Mouse (Mus musculus): Measurements from ENCODE around the gene Rasgef1b. TPM values are rescaled to one million over a fixed set of nuclear protein-coding genes. Genes with fewer than 3 reads are reported as not detected.
"Not testable (repeated sequence)": the region's sequence is repeated elsewhere in the genome, so short reads cannot be mapped to it uniquely, and the experiment has no call there.

Gene Rasgef1b
- polyA plus RNA-seq, 1 experiment: 1.00 TPM

GRCm38 (mm10) chr5:99227361-99227760 lies 501.5 kb downstream of the Rasgef1b start:
- no peak for TF ChIP-seq POLR2A (IDR thresholded peaks at IDR 0.05; ENCODE audit: borderline replicate concordance, control insufficient read depth, low read depth, low read length)
- no peak for TF ChIP-seq CTCF (IDR thresholded peaks at IDR 0.05; ENCODE audit: control insufficient read depth, insufficient read depth, low read length)
- WGBS: 83% methylated on average over 4 of the region's 4 CpGs
- H3K4me3 ChIP-seq (replicated peaks; ENCODE audit: control insufficient read depth, low read depth, low read length): no peak overlapping the region
- H3K4me1 ChIP-seq (ENCODE audit: control insufficient read depth, insufficient read depth, low read length): no peaks in the 10 kb centered on the region
- no peak overlapping the region for H3K27ac ChIP-seq (ENCODE audit: control insufficient read depth, insufficient read depth, low read depth, low read length, poor library complexity)

GRCm38 (mm10) chr5:99224571-99225011 lies 504.3 kb downstream of the Rasgef1b start:
- Histone ChIP-seq H3K4me3 (replicated peaks; ENCODE audit: control insufficient read depth, low read depth, low read length) (no peak overlapping the region), H3K4me1 (ENCODE audit: control insufficient read depth, insufficient read depth, low read length) (no peaks in the 10 kb centered on the region), H3K27ac (ENCODE audit: control insufficient read depth, insufficient read depth, low read depth, low read length, poor library complexity) (no peak overlapping the region)
- TF ChIP-seq POLR2A (IDR thresholded peaks at IDR 0.05; ENCODE audit: borderline replicate concordance, control insufficient read depth, low read depth, low read length): no peak
- no peak for TF ChIP-seq CTCF (IDR thresholded peaks at IDR 0.05; ENCODE audit: control insufficient read depth, insufficient read depth, low read length)
- WGBS: 80% methylated on average over 5 of the region's 5 CpGs

GRCm38 (mm10) chr5:99223869-99224498 lies 504.9 kb downstream of the Rasgef1b start:
- no peak overlapping the region for H3K4me3 ChIP-seq (replicated peaks; ENCODE audit: control insufficient read depth, low read depth, low read length)
- H3K27ac ChIP-seq (ENCODE audit: control insufficient read depth, insufficient read depth, low read depth, low read length, poor library complexity): no peak overlapping the region
- H3K4me1 ChIP-seq (ENCODE audit: control insufficient read depth, insufficient read depth, low read length): no peaks in the 10 kb centered on the region
- 80% methylated on average over 15 of the region's 15 CpGs for WGBS
- no peak for TF ChIP-seq CTCF (IDR thresholded peaks at IDR 0.05; ENCODE audit: control insufficient read depth, insufficient read depth, low read length)
- no peak for TF ChIP-seq POLR2A (IDR thresholded peaks at IDR 0.05; ENCODE audit: borderline replicate concordance, control insufficient read depth, low read depth, low read length)

- Histone ChIP-seq H3K27ac (ENCODE audit: control insufficient read depth, insufficient read depth, low read depth, low read length, poor library complexity) (no peak overlapping the region), H3K4me3 (replicated peaks; ENCODE audit: control insufficient read depth, low read depth, low read length) (no peak overlapping the region), H3K4me1 (ENCODE audit: control insufficient read depth, insufficient read depth, low read length) (no peaks in the 10 kb centered on the region; the same call in 1 of the 2 replicates)
- TF ChIP-seq POLR2A (IDR thresholded peaks at IDR 0.05; ENCODE audit: borderline replicate concordance, control insufficient read depth, low read depth, low read length) (no peak), CTCF (IDR thresholded peaks at IDR 0.05; ENCODE audit: control insufficient read depth, insufficient read depth, low read length) (no peak)
- WGBS: 92% methylated on average over 5 of the region's 5 CpGs
Observed at GRCm38 (mm10) chr5:99218385-99218784, 510.5 kb downstream of the Rasgef1b start.

GRCm38 (mm10) chr5:99216588-99217152 lies 512.2 kb downstream of the Rasgef1b start:
- not testable (repeated sequence) for H3K4me1 ChIP-seq (ENCODE audit: control insufficient read depth, insufficient read depth, low read length); H3K27ac ChIP-seq (ENCODE audit: control insufficient read depth, insufficient read depth, low read depth, low read length, poor library complexity); H3K4me3 ChIP-seq (replicated peaks; ENCODE audit: control insufficient read depth, low read depth, low read length)
- 96% methylated on average over 1 of the region's 1 CpGs for whole genome bisulfite sequencing

GRCm38 (mm10) chr5:99215207-99216157 lies 513.4 kb downstream of the Rasgef1b start:
- TF ChIP-seq CTCF (IDR thresholded peaks at IDR 0.05; ENCODE audit: control insufficient read depth, insufficient read depth, low read length): no peak
- no peak for TF ChIP-seq POLR2A (IDR thresholded peaks at IDR 0.05; ENCODE audit: borderline replicate concordance, control insufficient read depth, low read depth, low read length)
- 64% methylated on average over 7 of the region's 7 CpGs for WGBS
- Histone ChIP-seq H3K27ac (ENCODE audit: control insufficient read depth, insufficient read depth, low read depth, low read length, poor library complexity) (no peak overlapping the region), H3K4me3 (replicated peaks; ENCODE audit: control insufficient read depth, low read depth, low read length) (no peak overlapping the region), H3K4me1 (ENCODE audit: control insufficient read depth, insufficient read depth, low read length) (no peaks in the 10 kb centered on the region; the same call in 1 of the 2 replicates)

GRCm38 (mm10) chr5:99214400-99214799 lies 514.5 kb downstream of the Rasgef1b start:
- Histone ChIP-seq H3K4me3 (replicated peaks; ENCODE audit: control insufficient read depth, low read depth, low read length) (no peak overlapping the region), H3K4me1 (ENCODE audit: control insufficient read depth, insufficient read depth, low read length) (no peaks in the 10 kb centered on the region; the same call in 1 of the 2 replicates), H3K27ac (ENCODE audit: control insufficient read depth, insufficient read depth, low read depth, low read length, poor library complexity) (no peak overlapping the region)
- WGBS: 56% methylated on average over 6 of the region's 6 CpGs
- no peak for TF ChIP-seq CTCF (IDR thresholded peaks at IDR 0.05; ENCODE audit: control insufficient read depth, insufficient read depth, low read length)
- TF ChIP-seq POLR2A (IDR thresholded peaks at IDR 0.05; ENCODE audit: borderline replicate concordance, control insufficient read depth, low read depth, low read length): no peak

- 72% methylated on average over 6 of the region's 6 CpGs for WGBS
- no peak overlapping the region for H3K4me3 ChIP-seq (replicated peaks; ENCODE audit: control insufficient read depth, low read depth, low read length)
- no peaks in the 10 kb centered on the region; the same call in 1 of the 2 replicates for H3K4me1 ChIP-seq (ENCODE audit: control insufficient read depth, insufficient read depth, low read length)
- H3K27ac ChIP-seq (ENCODE audit: control insufficient read depth, insufficient read depth, low read depth, low read length, poor library complexity): no peak overlapping the region
- no peak for TF ChIP-seq POLR2A (IDR thresholded peaks at IDR 0.05; ENCODE audit: borderline replicate concordance, control insufficient read depth, low read depth, low read length)
- TF ChIP-seq CTCF (IDR thresholded peaks at IDR 0.05; ENCODE audit: control insufficient read depth, insufficient read depth, low read length): no peak
Observed at GRCm38 (mm10) chr5:99213211-99213610, 515.7 kb downstream of the Rasgef1b start.
